Mouse (Mus musculus) 3134 (cell line): ENCODE data around the gene Jmy.

ENCODE experiments used
- DNase-seq: peaks from one replicate; pipeline ENCODE4 v3.0.0-alpha.2; 2011; ENCODE audit warnings: low spot score; ENCODE audit not compliant: insufficient read length; ENCODE audit errors: extremely low read depth

The Jmy gene

DNA sequence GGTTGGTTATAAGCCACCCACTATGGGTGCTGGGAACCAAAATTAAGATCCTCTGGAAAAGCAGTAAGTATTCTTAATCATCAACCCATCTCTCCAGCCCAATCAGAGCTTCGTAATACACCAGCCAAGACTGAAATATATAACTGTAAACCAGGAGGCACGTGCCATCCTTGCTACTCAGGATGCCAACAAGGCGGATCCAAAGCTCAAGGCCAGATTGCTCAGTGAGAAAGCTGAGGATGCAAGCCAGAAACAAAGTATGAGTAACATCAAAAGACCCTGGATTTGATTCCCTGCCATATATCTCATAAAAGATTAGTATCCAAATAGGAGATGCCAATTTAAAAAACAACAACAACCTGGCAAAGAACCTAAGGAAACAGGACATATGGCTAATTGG lies 31.3 kb downstream of the Jmy start:
- no peak for DNase-seq

DNA sequence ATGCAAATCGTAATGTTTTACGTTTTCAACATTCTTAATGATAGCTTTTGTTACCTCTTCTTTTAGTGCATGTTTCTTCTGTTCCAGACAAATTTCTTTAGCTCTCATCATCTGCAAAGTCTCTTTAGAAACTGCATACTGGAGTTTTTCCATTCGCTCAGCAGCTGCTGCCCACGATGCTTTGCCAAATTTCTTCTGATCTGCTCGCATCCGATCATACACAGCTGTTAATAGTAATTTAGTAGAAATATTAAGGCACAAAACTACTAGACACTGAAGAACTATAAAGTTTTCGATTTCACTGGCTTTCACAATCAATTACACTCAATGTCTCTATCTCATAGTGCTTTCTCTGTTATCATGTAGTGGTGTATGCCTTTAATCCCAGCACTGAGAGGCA lies 40.0 kb downstream of the Jmy start:
- DNase-seq, result no peak

DNA sequence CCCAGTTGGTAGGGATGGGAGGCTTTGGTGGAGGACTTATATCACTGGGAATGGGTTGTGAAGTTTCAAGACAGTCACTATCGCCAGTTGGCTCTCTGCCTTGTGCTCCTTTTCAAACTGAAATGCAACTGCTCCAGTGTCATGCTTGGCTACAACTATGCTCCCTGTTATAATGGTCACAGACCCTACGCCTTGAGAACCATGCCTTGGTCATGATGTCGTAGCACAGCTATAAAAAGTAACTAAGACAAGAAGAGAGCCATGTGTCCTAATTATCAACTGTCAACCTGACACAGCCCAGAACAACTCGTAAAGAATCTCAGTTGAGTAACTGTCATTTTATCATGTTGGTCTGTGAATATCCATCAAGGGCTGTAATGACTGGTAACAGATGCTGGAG lies 41.0 kb downstream of the Jmy start:
- no peak for DNase-seq

DNA sequence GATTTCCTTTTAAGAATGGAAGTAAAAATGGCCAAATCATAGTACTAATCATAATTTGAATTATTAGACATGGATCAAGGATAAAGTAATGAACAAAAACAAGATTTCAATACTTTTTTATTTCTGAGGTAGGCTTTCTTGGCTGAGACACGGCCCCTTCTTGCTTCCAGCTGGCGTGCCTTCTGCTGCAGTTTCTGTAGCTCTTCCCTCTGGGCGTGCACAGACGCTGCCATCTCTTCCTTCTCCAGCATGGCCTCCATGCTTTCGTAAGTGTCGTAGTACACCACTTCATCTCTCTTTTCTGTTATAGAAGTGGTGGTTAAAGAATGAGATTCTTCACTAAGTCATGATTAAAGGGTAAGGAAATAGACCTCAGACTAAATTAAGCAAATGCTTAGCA lies 46.3 kb downstream of the Jmy start:
- DNase-seq, result no peak

DNA sequence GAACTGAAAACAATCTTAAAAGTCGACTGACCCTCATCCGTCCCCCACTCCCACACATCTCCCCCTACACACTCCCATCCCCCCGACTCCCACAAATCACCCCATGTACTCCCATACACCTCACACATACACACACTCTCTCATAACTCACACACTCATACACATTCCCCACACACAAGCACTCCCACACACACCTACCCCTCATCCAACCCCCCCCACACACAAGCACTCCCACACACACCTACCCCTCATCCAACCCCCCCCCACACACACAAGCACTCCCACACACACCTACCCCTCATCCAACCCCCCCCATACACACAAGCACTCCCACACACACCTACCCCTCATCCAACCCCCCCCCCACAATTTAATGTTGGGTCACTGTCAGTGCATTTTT lies 59.4 kb downstream of the Jmy start:
- DNase-seq, result no peak

DNA sequence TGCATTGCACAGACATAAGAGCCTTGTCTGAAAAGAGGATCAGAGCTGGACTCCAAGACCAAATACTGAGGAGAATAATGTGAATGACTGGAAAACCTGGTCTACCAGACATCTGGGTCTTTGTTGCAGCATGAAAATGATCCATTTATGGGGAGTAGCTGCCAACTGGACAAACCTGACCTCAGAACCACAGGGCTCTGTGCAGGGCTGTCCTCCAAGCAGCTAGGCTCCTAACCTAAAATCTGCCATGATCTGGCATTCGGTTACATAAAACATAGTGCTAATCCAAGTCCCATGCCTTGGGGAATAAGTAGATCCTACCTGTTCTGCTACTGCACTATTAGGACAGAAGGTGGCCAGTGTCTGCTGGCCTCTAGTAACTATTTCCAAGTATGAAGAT lies 70.4 kb downstream of the Jmy start:
- DNase-seq, result no peak

DNA sequence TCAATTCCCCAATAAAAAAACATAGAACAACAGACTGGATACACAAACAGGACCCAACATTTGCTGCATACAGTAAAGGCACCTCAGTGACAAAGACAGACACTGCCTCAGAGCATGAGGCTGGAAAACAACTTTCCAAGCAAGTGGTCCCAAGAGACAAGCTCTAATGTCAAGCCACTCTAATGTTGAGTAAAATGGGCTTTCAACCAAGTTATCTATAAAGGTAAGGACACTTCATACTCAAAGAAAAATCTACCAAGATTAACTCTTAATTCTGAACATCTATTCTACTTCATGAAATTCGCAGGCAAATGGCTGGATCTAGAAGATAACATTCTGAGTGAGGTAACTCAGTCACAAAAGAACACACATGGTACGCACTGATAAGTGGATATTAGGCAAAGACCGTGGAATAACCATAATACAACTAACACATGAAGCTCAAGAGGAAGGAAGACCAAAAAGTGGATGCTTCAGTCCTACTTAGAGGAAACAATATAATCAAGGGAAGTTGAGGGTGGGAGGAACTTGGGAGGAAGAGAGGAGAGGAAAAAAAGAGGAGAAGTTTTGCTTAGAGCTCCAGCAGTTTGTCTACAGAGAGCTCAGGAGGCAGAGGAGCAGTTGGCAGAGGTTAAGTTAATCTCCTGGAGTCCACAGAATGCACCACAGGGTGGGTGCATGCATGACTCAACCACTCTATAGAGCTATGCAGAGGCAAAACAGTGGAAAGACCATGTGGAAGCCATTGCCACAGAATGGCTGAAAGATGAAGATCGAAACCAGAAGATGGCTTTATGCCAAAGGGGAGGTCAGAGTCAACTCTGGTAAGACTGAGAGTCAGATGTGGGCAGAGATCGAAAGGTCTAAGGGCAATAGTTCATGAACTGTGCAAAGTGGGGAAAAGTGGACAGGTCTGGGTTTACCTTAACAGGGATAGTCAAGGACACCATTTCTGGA lies 71.4 kb downstream of the Jmy start:
- DNase-seq, result no peak

DNA sequence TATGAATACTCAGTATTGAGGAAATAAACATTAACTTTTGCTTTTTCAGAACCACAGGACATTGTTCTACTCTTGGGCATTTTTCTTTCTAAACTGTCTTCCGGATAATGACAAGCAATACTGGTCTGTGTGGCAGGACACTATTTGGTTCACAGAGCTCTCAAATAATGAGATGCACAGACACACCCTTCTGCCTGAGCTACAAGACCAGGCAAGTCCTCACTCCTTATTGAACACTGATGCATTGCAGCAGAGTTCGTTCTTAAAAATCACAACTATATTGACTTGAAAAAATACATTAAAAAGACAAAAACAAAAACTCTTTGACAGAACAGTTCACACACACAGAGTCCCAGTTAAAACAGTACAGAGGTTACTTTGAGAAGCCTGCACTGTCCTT lies 76.4 kb downstream of the Jmy start:
- no peak for DNase-seq

DNA sequence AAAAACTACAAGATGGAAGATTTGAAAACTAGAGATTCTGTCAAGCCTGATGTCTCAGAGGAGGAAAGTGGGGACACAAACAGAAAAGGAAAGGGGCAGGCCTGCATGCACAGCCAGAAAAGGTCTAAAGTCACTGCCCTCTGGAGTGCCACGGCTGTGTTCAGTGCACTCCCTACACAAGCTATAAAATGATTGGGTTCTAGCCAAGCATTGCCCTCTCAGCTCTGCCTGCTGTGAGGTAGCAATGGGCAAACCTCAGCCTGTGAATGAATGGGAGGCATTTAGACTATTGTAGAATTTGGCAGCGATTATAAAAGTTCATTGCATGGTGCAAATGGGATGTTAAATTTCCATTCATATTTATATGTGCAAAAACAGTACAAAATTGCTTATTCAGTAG lies 79.8 kb downstream of the Jmy start:
- DNase-seq, result no peak

DNA sequence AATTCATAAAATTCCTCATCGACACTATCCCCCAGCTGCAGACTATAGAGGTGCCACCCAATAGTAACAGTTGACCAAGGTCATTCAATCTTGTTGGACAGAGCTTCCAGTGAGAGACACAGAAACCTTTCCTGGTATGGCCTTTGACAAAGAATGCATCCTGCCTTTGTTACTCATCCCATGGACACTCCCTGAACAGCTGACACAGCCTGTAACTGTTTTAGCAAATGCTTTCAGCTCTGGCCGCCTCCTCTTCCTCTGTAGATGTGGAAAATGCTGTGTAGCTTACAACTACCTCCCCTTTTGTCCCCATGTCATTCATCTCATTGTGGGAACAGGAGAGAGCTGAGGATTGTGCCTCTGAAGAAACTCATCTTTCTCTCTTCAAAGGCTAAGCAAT lies 81.3 kb downstream of the Jmy start:
- no peak for DNase-seq

DNA sequence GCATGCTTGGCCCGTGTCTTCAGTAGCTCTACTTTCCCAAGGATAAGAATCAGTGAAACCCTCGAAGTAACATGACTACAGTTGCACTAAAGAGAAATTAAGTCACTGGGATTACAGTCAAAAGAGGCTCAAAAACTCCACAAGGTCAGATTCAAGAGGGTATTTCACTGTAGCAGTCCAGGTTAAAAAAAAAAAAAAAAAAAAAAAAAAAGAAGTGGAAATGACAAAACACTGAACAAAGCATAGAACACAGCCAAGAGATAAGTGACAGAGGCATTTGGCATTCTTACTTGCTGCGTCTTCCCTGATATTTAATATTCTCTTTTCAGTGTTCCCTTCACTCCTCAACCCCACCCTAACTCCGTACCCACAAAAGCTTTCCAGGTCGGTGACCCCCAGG lies 84.6 kb downstream of the Jmy start:
- no peak for DNase-seq

DNA sequence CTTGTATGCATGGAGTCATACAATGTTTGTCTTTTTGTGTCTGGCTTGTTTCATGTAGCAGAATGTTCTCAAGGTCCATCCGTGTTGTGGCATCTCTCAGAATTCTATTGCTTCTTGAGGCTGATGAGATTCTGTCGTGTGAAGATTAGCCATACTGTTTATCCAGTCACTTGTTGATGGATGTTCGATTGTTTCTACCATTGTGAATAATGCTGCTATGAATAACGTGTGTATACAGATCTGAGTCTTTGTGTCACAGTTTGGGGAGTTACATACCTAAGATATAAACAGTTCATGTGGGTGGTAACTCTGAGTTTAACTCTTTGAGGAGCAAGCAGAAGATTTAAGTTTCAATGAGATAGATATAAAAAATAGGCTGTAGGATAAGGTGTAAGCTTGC lies 89.3 kb downstream of the Jmy start:
- no peak for DNase-seq

DNA sequence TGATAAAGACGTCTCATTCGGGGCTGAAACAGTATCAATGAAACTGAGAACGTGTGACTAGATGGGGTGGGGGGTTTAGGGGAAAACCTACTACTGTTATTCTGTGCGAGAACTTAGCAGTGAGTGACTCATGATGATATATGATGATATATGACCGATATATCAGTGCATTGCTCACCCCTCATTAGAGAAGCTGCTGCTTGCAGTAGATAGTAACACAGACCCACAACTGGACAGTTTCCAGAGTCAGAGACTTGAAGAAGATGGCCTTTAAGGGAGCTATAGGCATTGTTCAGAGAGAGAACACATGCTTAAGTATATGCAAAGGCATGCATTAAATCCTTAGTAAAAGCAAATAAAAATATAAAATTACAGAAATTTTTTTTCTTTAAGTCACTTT lies 92.8 kb downstream of the Jmy start:
- no peak for DNase-seq

DNA sequence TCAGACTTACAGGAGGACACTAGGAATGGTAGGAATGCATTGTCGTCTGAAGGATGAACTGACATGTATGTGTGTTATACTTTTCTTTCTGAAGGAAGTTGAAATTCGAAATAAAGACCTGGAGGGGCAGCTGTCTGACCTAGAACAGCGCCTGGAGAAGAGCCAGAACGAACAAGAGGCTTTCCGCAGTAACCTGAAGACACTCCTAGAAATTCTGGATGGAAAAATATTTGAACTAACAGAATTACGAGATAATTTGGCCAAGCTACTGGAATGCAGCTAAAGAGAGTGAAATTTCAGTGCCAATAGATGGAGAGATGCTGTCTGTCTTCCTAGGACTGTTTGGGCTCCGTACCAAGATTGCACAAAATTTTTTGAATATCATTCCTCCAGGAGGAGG lies 97.7 kb downstream of the Jmy start:
- DNase-seq, result no peak

DNA sequence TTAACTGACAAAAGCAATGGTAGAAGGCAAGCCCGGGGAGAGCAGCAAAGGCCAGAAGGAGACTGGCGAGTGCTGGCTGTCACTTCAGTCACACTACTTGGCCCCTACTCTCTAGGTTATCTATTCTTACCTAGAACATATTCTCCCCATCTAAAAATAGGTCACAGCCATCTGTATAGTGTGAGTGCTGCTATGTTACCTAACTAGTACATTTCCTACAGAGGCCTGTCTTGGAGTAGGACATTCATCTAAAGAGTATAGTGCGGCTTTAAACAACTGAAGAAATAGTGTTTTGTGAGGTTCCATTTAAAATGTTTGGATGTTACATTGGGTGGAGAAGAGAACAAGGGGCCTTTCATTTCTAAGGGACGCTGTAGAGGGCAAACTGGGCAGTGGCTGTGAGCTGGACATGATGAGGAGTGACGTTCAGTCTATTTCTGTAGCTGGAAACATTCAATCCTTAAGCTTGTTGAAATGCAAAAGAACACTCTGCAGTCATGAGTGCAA lies 99.8 kb downstream of the Jmy start:
- DNase-seq, result no peak

DNA sequence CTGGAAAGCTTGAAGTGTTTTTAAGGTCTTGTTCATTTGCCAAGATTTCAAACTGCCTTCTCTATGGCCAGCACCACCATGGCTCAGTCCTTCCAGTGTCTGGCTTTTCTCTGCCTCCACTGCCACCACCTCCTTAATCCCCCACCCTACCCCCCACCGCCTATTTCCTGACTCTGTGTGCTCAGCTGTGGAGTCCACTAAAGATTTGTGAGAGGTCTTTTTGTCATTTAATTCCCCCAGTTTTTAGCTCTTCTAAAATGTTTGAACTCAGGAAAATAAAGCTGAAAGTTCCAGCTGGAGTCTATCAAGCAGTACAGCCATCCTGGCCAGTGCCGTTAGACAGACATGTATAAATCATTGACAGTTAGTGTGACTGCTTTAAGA lies 110.4 kb downstream of the Jmy start:
- no peak for DNase-seq

DNA sequence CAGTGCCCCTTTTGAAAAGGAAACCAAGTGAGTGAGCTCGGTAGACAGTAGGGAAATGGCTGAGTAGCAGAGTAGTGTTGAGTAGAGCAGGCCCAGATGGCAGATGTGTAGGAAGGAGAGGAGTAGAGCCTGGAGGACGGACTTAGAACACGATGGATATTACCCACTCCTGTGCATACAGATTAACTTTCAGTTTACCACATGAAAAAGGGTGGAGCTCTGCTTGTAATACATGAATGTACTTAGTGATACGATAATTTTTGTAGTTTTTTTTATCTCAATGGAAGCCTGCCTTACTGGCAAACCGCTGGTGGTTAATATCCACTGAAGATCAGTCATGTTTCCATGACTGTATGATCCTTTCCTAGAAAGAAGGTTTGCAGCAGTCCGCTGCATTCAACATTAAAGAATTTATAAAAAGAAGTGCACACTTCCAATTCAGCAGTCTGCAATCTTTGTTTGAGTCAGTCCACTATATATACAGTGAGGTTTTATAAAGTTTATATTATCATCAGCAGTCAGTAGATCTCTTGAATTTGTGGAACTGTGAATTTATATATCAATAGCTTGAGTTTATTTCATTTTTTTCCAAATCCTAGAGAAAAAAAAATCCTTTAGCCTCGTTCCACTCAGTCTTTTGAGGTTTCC lies 110.9 kb downstream of the Jmy start:
- no peak for DNase-seq

DNA sequence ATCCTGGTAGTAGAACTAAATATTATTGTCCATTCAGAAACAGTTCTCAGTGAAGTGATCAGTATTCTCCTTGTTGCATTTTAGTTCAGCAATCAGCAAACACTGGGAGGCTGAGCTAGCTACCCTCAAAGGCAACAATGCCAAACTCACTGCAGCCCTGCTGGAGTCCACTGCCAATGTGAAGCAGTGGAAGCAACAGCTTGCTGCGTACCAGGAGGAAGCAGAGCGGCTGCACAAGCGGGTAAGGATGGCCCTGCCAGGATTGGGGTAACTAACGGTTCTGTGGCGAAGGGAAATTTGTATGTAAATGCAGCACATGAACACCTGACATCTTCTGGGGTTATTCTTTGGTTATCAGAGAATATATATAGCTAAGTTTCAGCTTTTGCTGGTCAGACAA lies 112.2 kb downstream of the Jmy start:
- no peak for DNase-seq

DNA sequence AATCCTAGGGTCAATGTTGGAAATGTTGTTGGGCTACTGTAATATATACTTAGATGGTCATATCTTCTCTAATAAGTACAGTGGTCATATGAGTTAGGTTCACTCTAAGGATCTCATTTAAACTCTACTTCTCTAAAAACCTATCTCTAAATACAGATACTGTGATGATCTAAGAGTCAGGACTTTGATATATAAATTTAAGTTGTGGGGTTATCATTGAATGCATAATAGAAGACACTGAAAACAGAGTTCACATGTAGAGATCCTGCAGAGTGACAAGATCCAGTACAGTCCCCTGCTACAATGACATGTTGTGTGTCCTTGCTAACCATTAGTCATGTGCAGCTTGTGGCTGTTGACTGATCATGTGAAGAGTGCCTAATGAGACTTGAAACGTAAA lies 114.5 kb downstream of the Jmy start:
- no peak for DNase-seq

DNA sequence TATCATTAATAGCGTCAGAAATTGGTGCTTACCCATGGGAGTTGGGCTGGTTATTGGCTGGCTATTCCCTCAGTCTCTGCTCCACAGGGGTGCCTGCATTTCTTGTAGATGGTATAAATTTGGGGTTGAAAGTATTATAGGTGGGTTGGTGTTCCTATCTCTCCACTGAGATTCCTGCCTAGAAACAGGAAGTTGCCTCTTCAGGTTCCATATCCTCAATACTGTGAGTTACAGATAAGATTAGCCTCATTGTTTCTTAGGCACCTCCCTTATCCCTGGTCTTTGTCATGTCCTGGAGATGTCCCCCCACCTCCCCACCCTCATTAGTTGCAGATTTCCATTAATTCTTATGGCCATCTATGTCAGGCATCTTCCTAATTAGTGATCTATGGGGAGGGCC lies 115.1 kb downstream of the Jmy start:
- no peak for DNase-seq

DNA sequence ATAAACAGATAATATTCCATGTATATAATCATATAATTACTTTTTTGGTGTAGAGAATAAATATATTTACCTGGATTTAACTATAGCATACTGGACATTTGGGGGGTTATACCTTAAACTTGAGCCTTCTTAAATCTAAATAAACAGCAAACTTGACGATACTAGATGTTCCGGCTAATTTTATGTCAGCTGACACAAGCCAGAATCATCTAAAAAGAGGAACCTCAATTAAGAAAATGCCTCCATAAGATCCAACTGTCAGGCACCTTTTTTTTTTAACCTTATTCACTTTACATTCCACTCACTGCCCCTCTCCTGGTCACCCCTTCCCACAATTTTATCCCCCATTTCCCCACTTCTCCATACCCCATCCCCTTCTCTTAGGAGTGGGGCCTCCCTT lies 116.0 kb downstream of the Jmy start:
- DNase-seq, result no peak

DNA sequence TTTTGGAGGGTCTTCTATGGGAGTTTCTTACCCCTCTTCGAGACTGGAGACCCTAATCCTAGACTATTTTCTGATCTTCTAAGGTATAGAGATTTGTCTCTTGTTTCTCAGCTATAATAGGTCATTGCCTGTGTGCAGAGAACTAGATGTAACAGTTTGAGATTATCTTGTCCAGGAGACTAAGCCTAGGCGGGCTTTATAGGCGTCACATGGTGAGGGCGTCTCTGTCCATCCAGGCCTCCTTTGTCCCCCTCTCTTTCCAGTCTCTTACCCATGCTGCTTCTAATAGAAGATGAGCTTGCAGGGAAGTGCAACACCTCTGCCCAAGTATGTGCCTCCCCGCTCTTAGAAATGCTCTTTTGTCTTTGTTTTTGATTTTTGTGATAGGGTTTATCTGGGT lies 116.5 kb downstream of the Jmy start:
- no peak for DNase-seq
